Mouse (Mus musculus) neutrophil, adult 65 days (primary cell): Measurements from ENCODE around the gene Atp6v0c. TPM values are rescaled to one million over a fixed set of nuclear protein-coding genes. Genes with fewer than 3 reads are reported as not detected.

ENCODE experiments used
- total RNA-seq: library from RNA; stranded (reverse); gene quantifications from 2 replicates; pipeline ENCODE4 v1.2.4, GENCODE M21; 2023

Atp6v0c gene
- 421 and 428 TPM in 2 replicates for total RNA-seq

GRCm38 (mm10) chr17:24169317-24170065 lies at the start of gene Atp6v0c:
Gene Atp6v0c, minus strand, starts transcription at chr17:24169702.

GRCm38 (mm10) chr17:24209043-24209915 lies 39.8 kb upstream of the Atp6v0c start, which contains the start of gene Ntn3:
Gene Ntn3, minus strand, starts transcription at chr17:24209531.

GRCm38 (mm10) chr17:24205284-24205888 lies 35.9 kb upstream of the Atp6v0c start, which contains the start of gene Tbc1d24:
Gene Tbc1d24, minus strand, starts transcription at chr17:24205562.

GRCm38 (mm10) chr17:24163176-24163962 lies 6.1 kb downstream of the Atp6v0c start, which contains the start of gene Amdhd2:
Gene Amdhd2, minus strand, starts transcription at chr17:24163766.

GRCm38 (mm10) chr17:24150824-24151223 lies 18.7 kb downstream of the Atp6v0c start, which contains the start of gene Pdpk1:
Gene Pdpk1, minus strand, starts transcription at chr17:24150924.

Other genes starting within 250 kb of the Atp6v0c start
- not detected in 2 replicates for gene Sbp, start 228.0 kb downstream of the Atp6v0c start, total RNA-seq
- gene Sbpl, start 214.4 kb downstream of the Atp6v0c start, total RNA-seq: not detected in 2 replicates
- not detected in 2 replicates for gene Prss30, start 189.1 kb downstream of the Atp6v0c start, total RNA-seq
- not detected in 2 replicates for gene Prss22, start 171.6 kb downstream of the Atp6v0c start, total RNA-seq
- gene Prss27, start 131.6 kb downstream of the Atp6v0c start, total RNA-seq: not detected in 2 replicates
- gene Kctd5, start 96.2 kb downstream of the Atp6v0c start, total RNA-seq: 13.0 and 13.8 TPM in 2 replicates
- 41.2 and 57.5 TPM in 2 replicates for gene Pdpk1, start 18.8 kb downstream of the Atp6v0c start, total RNA-seq
- gene Amdhd2, start 5.9 kb downstream of the Atp6v0c start, total RNA-seq: 64.2 and 79.3 TPM in 2 replicates
- 9.4 and 13.1 TPM in 2 replicates for gene Tbc1d24, start 35.9 kb upstream of the Atp6v0c start, total RNA-seq
- 0.23 and 0.82 TPM in 2 replicates for gene Ntn3, start 39.8 kb upstream of the Atp6v0c start, total RNA-seq
- 9.4 and 12.1 TPM in 2 replicates for gene Tedc2, start 51.1 kb upstream of the Atp6v0c start, total RNA-seq
- gene Ccnf, start 81.8 kb upstream of the Atp6v0c start, total RNA-seq: 48.8 and 75.2 TPM in 2 replicates
- gene Abca17, start 181.4 kb upstream of the Atp6v0c start, total RNA-seq: 0.14 and 0.35 TPM in 2 replicates
- 25.4 and 25.7 TPM in 2 replicates for gene Abca3, start 182.2 kb upstream of the Atp6v0c start, total RNA-seq
- 61.1 and 89.8 TPM in 2 replicates for gene Rnps1, start 244.9 kb upstream of the Atp6v0c start, total RNA-seq